Mouse (Mus musculus): ENCODE measurements around the gene Cxcl5.
"Not testable (repeated sequence)": the region's sequence is repeated elsewhere in the genome, so short reads cannot be mapped to it uniquely, and the experiment has no call there.

Cxcl5 gene

GRCm38 (mm10) chr5:90775562-90775961, 16.4 kb downstream of the Cxcl5 start:
- ChIA-PET POLR2A (interaction anchor here in 1 of 4 experiments (0.7 kb wide), 1 partner anchor 106 kb away, joined by 3 read pairs; no protein-coding TSS in a partner anchor), CTCF (no interaction called here)

- ChIA-PET POLR2A (interaction anchor here in 1 of 4 experiments (1.2 kb wide), 1 partner anchor 19 kb away, joined by 3 read pairs; the partner anchor contains the start of gene Cxcl5), CTCF (interaction anchor here in 1 of 4 experiments (1.0 kb wide), 1 partner anchor 8 kb away, joined by 3 read pairs; the partner anchor contains the start of gene Cxcl3)
Observed at GRCm38 (mm10) chr5:90777621-90778020, 18.5 kb downstream of the Cxcl5 start.

DNA sequence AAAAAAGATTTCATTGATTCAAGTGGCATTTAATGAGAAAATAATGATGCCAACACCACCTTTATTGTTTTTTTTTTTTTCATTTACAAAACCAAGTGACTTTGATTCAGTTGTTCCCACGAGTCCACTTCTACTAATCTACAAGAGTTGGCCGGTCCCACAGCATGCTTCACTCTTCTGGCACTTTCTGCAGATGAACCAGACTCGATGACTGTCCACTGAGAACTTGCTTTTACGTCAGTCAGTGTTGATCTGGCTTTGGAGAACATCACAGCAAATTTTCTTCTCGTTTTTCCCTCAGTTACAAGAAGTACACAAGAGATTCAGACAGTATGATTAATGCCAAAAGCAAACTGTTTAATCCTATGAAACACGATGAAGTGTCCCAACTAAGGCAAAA, 19.7 kb downstream of the Cxcl5 start:
- ChIA-PET CTCF (no interaction called here), POLR2A (no interaction called here)

- CTCF ChIA-PET, result no interaction called here
- POLR2A ChIA-PET, result no interaction called here
Observed at GRCm38 (mm10) chr5:90783697-90784096, 24.5 kb downstream of the Cxcl5 start.

DNA sequence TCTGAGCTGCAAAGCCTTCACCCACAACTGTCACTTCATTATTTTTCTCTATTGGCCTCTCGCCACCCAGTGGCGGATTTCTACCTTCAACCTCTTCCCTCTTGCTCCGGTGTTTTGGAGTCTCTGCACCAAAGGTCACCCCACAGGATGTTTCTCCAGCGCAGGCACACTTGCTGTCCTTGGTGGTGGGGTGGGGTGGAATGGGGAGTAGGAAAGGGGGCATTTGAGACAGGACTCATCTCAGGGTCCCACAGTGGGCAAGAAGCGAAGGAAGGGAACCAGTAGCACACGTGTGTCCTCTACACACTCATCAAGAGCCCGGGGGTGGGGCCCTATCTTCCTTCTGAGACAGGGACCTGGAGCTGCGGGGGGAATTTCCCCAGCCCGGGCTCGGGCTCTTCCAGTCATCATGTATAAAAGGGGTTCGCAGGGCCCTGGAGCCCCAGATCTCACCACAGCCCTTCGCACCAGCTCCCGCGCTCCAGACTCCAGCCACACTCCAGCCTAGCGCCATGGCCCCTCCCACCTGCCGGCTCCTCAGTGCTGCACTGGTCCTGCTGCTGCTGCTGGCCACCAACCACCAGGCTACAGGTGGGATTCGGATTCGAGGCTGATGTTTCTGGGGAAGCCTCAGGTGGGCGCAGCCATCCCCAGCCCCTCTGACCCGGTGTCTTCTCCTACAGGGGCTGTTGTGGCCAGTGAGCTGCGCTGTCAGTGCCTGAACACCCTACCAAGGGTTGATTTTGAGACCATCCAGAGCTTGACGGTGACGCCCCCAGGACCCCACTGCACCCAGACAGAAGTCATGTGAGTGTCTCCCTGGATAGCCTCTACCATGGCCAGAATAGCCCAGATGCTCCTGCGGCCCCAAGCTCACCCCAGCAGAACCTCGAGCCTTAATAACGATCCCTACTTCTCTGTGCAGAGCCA, 26.8 kb downstream of the Cxcl5 start, which contains the start of gene Cxcl3:
Cxcl3 (plus strand) TSS at position 445 of the 930 bp plus-strand sequence.
- CTCF ChIA-PET, result interaction anchor here in 3 of 4 experiments (0.5 to 1.4 kb wide), 8 partner anchors 8 to 187 kb away, joined by 3 to 15 read pairs (median 4); partner anchors contain the start of gene Cxcl2 (in 1 of the 3)
- POLR2A ChIA-PET, result interaction anchor here in 1 of 4 experiments (1.2 kb wide), 1 partner anchor 43 kb away, joined by 3 read pairs; no protein-coding TSS in a partner anchor

DNA sequence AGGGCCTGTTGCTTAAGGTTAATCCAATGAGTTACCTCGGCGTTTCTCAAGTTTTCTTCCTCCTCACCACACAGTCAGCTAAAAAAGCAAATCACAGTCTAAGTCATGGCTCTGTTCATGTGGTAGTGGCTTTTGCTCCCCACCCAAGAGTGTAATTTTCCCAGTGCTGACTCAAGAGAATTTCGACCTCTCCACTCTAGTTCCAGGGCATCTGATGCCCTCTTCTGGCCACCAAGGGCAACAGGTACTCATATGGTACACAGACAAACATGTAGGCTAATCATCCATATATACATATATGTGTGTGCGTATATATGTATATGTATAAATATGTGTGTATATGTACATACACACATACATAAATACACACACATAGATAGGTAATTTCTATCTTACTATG, 29.0 kb downstream of the Cxcl5 start:
- POLR2A ChIA-PET, result no interaction called here
- CTCF ChIA-PET, result no interaction called here

GRCm38 (mm10) chr5:90789306-90790073, 30.3 kb downstream of the Cxcl5 start:
- CTCF ChIA-PET, result interaction anchor here in 1 of 4 experiments (1.1 to 1.4 kb wide), 2 partner anchors 128 to 201 kb away, joined by 3 to 5 read pairs; no protein-coding TSS in a partner anchor
- POLR2A ChIA-PET, result no interaction called here

DNA sequence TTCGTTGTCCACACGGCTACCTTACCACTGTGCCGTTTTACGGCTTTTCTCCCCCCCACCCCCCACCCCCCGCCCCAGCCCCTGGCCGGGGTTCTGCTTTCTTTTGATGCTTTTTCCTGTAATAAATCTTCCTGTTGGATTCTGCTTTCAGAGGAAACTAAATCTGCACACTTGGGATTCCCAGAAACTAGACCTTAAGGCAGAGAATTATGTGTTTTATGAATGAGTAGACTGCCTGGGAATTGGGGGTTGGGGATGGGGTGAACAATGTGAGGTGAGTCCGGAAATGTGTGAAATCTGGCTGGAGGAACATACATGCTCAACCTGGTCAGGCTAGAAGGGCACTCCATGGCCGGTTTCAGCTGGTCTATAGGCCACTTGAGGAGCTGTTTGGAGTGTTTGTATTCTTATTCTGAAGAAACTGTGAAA, 30.9 kb downstream of the Cxcl5 start:
- ChIA-PET POLR2A (no interaction called here), CTCF (interaction anchor here in 1 of 4 experiments (1.1 to 1.4 kb wide), 2 partner anchors 129 to 201 kb away, joined by 3 to 5 read pairs; no protein-coding TSS in a partner anchor)

DNA sequence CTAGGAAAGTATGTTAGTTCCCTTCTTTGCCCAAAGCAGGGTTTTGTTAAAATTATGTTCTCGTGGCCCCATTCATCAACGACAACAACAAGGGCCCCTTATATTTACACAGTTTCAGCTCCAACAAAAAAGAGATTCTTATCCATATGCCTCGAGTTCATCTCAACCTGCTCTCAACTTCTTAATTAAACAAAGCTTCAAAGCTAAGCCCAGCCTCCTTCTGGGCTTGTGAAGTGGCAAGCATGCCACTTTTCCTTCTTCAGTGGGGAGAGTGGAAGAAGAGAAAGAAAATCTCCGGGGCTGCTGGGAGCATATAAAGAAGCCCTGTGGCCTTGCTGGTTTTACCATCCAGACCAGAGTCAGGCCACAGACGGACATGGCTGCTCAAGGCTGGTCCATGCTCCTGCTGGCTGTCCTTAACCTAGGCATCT, 35.0 kb downstream of the Cxcl5 start, which contains the start of gene Cxcl15:
Cxcl15 (plus strand) TSS at position 340 of the 431 bp plus-strand sequence.
- CTCF ChIA-PET, result no interaction called here

GRCm38 (mm10) chr5:90795392-90795791, 36.2 kb downstream of the Cxcl5 start:
- CTCF ChIA-PET, result not testable (repeated sequence)
- POLR2A ChIA-PET, result interaction anchor here in 1 of 4 experiments (0.6 kb wide), 1 partner anchor 79 kb away, joined by 3 read pairs; no protein-coding TSS in a partner anchor

More for the DNA sequence above, 35.0 kb downstream of the Cxcl5 start, which contains the start of gene Cxcl15:
- POLR2A ChIA-PET, result no interaction called here

GRCm38 (mm10) chr5:90804574-90804973, 45.4 kb downstream of the Cxcl5 start:
- POLR2A ChIA-PET, result interaction anchor here in 1 of 4 experiments (0.7 kb wide), 1 partner anchor 32 kb away, joined by 5 read pairs; the partner anchor contains the start of gene Pf4
- CTCF ChIA-PET, result no interaction called here

DNA sequence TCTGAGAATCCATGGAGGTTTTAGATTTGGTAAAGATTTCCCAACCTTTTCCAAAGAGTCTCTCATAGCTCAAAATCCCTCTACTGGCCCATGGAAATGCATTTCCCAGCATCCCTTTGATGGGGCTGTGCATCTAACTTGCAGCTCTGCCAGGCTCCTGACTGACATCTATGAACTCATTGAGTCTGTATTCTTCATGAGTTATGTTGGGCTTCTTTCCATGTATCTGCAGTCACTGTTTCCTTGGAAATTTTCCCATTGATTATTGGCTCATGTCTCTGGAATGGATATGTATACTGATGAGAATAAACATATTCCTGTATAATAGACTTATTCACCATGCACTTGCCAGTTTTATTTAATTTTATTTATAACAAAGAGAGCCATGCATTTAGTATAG, 46.9 kb downstream of the Cxcl5 start:
- ChIA-PET CTCF (no interaction called here), POLR2A (no interaction called here)

DNA sequence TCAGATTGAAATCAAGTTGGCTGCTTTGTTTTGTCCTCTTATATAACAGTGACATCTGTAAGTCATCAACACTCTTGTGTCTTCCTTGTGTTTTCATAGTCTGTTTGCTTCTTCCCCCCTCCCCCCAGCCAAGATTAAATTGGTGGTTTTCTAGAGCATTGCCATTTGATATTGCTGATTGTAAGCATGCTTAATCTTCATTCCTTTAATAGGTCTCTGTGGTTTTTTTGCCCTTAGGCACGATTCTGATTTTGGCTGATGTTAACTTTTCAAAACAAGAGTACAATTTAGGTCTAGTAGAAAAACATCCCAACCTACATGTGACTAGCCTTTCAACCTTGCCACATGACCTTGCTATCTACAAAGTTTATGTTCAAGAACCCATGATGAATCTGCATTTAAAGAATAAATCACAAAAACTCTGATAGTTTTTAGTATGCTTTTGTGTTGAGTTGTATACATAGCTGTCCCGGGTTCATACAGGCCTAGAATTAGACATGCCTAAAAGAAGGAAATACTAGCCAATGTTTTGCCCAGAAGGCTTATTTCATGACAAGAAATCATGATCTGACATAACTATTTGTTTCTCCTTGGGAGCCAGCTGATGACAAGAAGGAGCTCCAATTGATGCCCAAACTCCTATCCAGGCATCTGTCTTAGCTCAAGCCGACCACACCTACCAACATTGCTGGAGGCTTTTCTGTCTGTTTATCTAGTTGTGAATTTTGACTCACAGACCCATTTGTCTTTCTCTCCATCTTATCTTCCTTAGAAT, 48.2 kb downstream of the Cxcl5 start:
- POLR2A ChIA-PET, result no interaction called here
- CTCF ChIA-PET, result no interaction called here

Measured in embryonic stem cell, embryonic (primary cell).